Mouse (Mus musculus) forebrain, embryonic 14.5 days (tissue): ENCODE results near the gene Ano6. TPM values are rescaled to one million over a fixed set of nuclear protein-coding genes. Genes with fewer than 3 reads are reported as not detected.

Experiments
- ATAC-seq: fragments of 200-750 bp; cut with Nextera tagmentation; 2 replicates; pipeline ENCODE4 v1.8.0; 2017; ENCODE audit warnings: mild to moderate bottlenecking, moderate library complexity
- DNase-seq: peaks from one replicate; pipeline ENCODE4 v3.0.0-alpha.2; 2015; ENCODE audit warnings: low spot score
- H3K27ac ChIP-seq: fragments of 300-500 bp; sonication (generic); 2 replicates; pipeline ENCODE4 v1.5.1; 2014; ENCODE audit warnings: low read depth, mild to moderate bottlenecking, control low read depth, low read length, moderate library complexity
- H3K27me3 ChIP-seq: fragments of 300-500 bp; sonication (generic); replicated peaks from 2 replicates; pipeline ENCODE4 v1.6.1; 2014; ENCODE audit warnings: low read length, control low read depth, mixed read lengths; ENCODE audit not compliant: control insufficient read depth, insufficient read depth
- H3K36me3 ChIP-seq: fragments of 300-500 bp; sonication (generic); 2 replicates; pipeline ENCODE4 v1.6.1; 2014; ENCODE audit warnings: low read length, control low read depth; ENCODE audit not compliant: control insufficient read depth, insufficient read depth
- H3K4me1 ChIP-seq: fragments of 300-500 bp; sonication (generic); 2 replicates; pipeline ENCODE4 v1.6.1; 2014; ENCODE audit warnings: antibody characterized with exemption, low read length, control low read depth; ENCODE audit not compliant: control insufficient read depth, insufficient read depth
- H3K4me2 ChIP-seq: fragments of 300-500 bp; sonication (generic); 2 replicates; pipeline ENCODE4 v1.6.1; 2014; ENCODE audit warnings: mild to moderate bottlenecking, control low read depth, low read length
- H3K4me3 ChIP-seq: fragments of 300-500 bp; sonication (generic); 2 replicates; pipeline ENCODE4 v1.5.1; 2014; ENCODE audit warnings: low read depth, low read length, control low read depth
- H3K9ac ChIP-seq: fragments of 300-500 bp; sonication (generic); 2 replicates; pipeline ENCODE4 v1.6.1; 2014; ENCODE audit warnings: mild to moderate bottlenecking, low read length, control low read depth, moderate library complexity
- H3K9me3 ChIP-seq: fragments of 300-500 bp; sonication (generic); replicated peaks from 2 replicates; pipeline ENCODE4 v1.6.1; 2016; ENCODE audit warnings: low read length, control low read depth, mixed read lengths; ENCODE audit not compliant: control insufficient read depth
- WGBS: fragments of 180-500 bp; shearing (Covaris S2); extraction: QIAGEN DNeasy Blood & Tissue Kit; methylation state at CpG from one replicate; pipeline ENCODE4 v1.1.7; 2014; 5-methylcytosine and 5-hydroxymethylcytosine counted together
- polyA plus RNA-seq: library from polyadenylated mRNA; unstranded; fragments of >200 nt; fragmentation: Nextera tagmentation; extraction: Ambion mirVana; gene quantifications from 2 replicates; pipeline ENCODE4 v1.2.1, GENCODE M21; 2014

The Ano6 gene
- polyA plus RNA-seq, 1 experiment from 2014 or later = 14.6 TPM

DNA sequence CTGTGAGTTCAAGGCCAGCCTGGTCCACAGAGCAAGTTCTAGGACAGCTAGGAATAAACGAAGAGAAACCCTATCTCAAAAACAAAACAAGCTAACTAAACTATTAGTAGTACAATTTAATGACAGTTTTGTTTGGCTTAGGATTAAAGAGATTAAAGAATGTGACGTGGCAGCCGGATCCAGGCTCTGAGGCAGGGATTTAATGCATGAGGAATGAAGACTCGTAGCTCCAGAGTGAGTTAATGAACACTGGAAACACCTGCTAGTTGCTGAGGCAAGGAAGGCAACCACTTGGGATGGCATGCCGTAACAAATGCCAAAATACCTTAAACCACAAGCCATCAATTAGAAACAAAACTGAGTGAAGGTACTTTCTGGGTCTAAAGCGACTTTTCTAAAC lies 153.7 kb downstream of the Ano6 start:
- peaks cover 9% of the 10 kb centered on the region for H3K36me3 ChIP-seq
- H3K9me3 ChIP-seq = no peaks in the 10 kb centered on the region
- H3K4me1 ChIP-seq = peaks cover 10% of the 10 kb centered on the region
- H3K27me3 ChIP-seq = no peaks in the 10 kb centered on the region
- ATAC-seq (no peak), DNase-seq (no peak)
- no peak overlapping the region for H3K27ac ChIP-seq
- no peak overlapping the region for H3K4me3 ChIP-seq
- no peak overlapping the region for H3K9ac ChIP-seq
- 65% methylated on average over 6 of the region's 6 CpGs for WGBS
- no peak overlapping the region for H3K4me2 ChIP-seq

GRCm38 (mm10) chr15:95945951-95946708 lies 155.5 kb downstream of the Ano6 start:
- Histone ChIP-seq H3K4me2 (no peak overlapping the region), H3K27ac (peak overlapping the region; percentile 57; the same call in 1 of the 2 replicates), H3K9ac (no peak overlapping the region), H3K36me3 (peaks cover 16% of the 10 kb centered on the region), H3K4me3 (no peak overlapping the region), H3K27me3 (no peaks in the 10 kb centered on the region), H3K9me3 (no peaks in the 10 kb centered on the region), H3K4me1 (peaks cover 10% of the 10 kb centered on the region)
- DNase-seq = peak; percentile 67
- ATAC-seq = peak; percentile 67
- WGBS = 24% methylated on average over 11 of the region's 11 CpGs

GRCm38 (mm10) chr15:95948411-95948810 lies 157.8 kb downstream of the Ano6 start:
- H3K4me2 ChIP-seq = no peak overlapping the region
- peaks cover 10% of the 10 kb centered on the region for H3K4me1 ChIP-seq
- WGBS = 90% methylated on average over 18 of the region's 18 CpGs
- H3K4me3 ChIP-seq = no peak overlapping the region
- no peaks in the 10 kb centered on the region for H3K27me3 ChIP-seq
- H3K27ac ChIP-seq = no peak overlapping the region
- H3K9me3 ChIP-seq = no peaks in the 10 kb centered on the region
- H3K9ac ChIP-seq = no peak overlapping the region
- no peak for ATAC-seq
- no peak for DNase-seq
- peaks cover 22% of the 10 kb centered on the region for H3K36me3 ChIP-seq

GRCm38 (mm10) chr15:95949336-95949735 lies 158.7 kb downstream of the Ano6 start:
- DNase-seq (no peak), ATAC-seq (no peak)
- Histone ChIP-seq H3K9ac (no peak overlapping the region), H3K27ac (no peak overlapping the region), H3K27me3 (no peaks in the 10 kb centered on the region), H3K4me1 (peaks cover 10% of the 10 kb centered on the region), H3K36me3 (peaks cover 22% of the 10 kb centered on the region), H3K4me2 (no peak overlapping the region), H3K9me3 (no peaks in the 10 kb centered on the region), H3K4me3 (no peak overlapping the region)
- WGBS = 93% methylated on average over 13 of the region's 13 CpGs

- WGBS = 56% methylated on average over 5 of the region's 5 CpGs
Measured at GRCm38 (mm10) chr15:95951497-95951896, 160.9 kb downstream of the Ano6 start.

GRCm38 (mm10) chr15:95956692-95957091 lies 166.0 kb downstream of the Ano6 start:
- Histone ChIP-seq H3K9me3 (no peaks in the 10 kb centered on the region), H3K4me3 (no peak overlapping the region), H3K9ac (no peak overlapping the region), H3K27ac (no peak overlapping the region), H3K4me2 (no peak overlapping the region), H3K36me3 (peaks cover 12% of the 10 kb centered on the region; the same call in 1 of the 2 replicates), H3K4me1 (no peaks in the 10 kb centered on the region), H3K27me3 (no peaks in the 10 kb centered on the region)
- ATAC-seq = no peak
- no peak for DNase-seq
- WGBS = 92% methylated on average over 3 of the region's 3 CpGs

More at GRCm38 (mm10) chr15:95951497-95951896, 160.9 kb downstream of the Ano6 start:
- Histone ChIP-seq H3K4me2 (no peak overlapping the region), H3K4me3 (no peak overlapping the region), H3K27ac (no peak overlapping the region), H3K36me3 (peaks cover 24% of the 10 kb centered on the region), H3K9me3 (no peaks in the 10 kb centered on the region), H3K4me1 (peaks cover 3% of the 10 kb centered on the region), H3K27me3 (no peaks in the 10 kb centered on the region), H3K9ac (no peak overlapping the region)
- DNase-seq (no peak), ATAC-seq (no peak)

- Histone ChIP-seq H3K36me3 (0 out of 2 replicates have a peak, but pooled peaks cover 7% of the 10 kb centered on the region), H3K9ac (no peak overlapping the region), H3K27me3 (no peaks in the 10 kb centered on the region), H3K9me3 (no peaks in the 10 kb centered on the region), H3K4me1 (peaks cover 19% of the 10 kb centered on the region), H3K4me3 (no peak overlapping the region), H3K27ac (no peak overlapping the region), H3K4me2 (no peak overlapping the region)
- no peak for ATAC-seq
- WGBS = 92% methylated on average over 3 of the region's 3 CpGs
- DNase-seq = peak; percentile 14
Measured at GRCm38 (mm10) chr15:95962411-95963123, 171.9 kb downstream of the Ano6 start.

DNA sequence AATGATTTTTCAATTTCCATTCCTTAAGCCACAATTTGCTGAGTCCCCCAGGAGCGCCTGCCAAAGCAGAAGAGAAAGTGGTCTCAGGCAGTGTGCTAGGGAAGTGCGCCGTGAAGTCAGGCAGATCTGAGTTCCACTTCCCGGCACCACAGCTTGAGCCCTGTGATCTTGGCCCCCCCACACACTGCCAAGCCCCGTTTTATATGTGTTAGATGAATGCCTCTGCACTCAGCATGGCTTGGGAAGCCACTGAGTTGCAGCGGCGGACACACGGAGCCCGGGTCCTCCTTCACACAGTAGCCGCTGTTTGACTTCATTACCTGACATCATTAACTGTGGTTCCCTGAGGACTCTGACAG lies 172.5 kb downstream of the Ano6 start:
- DNase-seq = peak; percentile 41
- Histone ChIP-seq H3K9ac (no peak overlapping the region), H3K27me3 (no peaks in the 10 kb centered on the region), H3K27ac (no peak overlapping the region), H3K4me1 (peaks cover 19% of the 10 kb centered on the region), H3K4me2 (no peak overlapping the region), H3K36me3 (0 out of 2 replicates have a peak, but pooled peaks cover 7% of the 10 kb centered on the region), H3K4me3 (no peak overlapping the region), H3K9me3 (no peaks in the 10 kb centered on the region)
- 65% methylated on average over 10 of the region's 10 CpGs for WGBS
- ATAC-seq = peak; percentile 27; the same call in 1 of the 2 replicates
